Comparison of ENCODE assay signal across 31 mouse cellular contexts in the genomic region with DNA sequence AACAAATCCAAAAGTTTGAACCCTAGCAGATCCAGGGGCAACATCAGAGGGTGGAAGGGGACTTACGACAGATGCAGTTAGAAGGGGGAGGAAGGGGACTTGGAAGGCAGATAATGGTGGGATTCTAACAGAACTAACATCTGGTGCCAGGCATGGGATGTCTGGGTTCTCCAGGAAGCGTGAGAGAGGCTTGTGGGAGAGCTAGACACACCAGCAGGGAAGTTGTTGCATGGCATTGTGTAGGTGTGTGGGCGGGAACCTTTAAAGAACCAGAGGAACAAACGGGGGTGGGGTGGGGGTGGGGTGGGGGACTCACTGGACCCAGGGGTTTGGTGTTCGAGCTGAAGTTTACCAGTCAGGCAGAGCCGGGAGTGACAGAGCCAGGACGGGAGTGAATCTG. TPM values are rescaled to one million over a fixed set of nuclear protein-coding genes. Genes with fewer than 3 reads are reported as not detected.
DNase-seq lines count a peak whose midpoint lies in the region; ATAC-seq and TF ChIP-seq lines count a peak whose summit lies in the region.
"Had no signal": no experiment of that assay in that cellular context is flagged by ENCODE, and none has a peak within 500 bp of the region (broad histone marks: within the 10 kb centered on the region; RNA-seq: fewer than 3 reads in every experiment).

No protein-coding gene starts in this region.

- no peak for DNase-seq in heart, embryonic 10.5 days (ENCODE audit: low spot score)
- no peak for DNase-seq in liver, adult 2 months (ENCODE audit: extremely low read depth, low read depth, low spot score)
- DNase-seq in embryo, embryonic 10.5 days (ENCODE audit: low spot score): no peak
- DNase-seq: adrenal gland, adult 8-10 months; cerebellum, adult 8-10 months; cerebellum, postnatal 36 days; embryo, embryonic 11 days; gastrocnemius, adult 2 months; heart, adult 2 months; heart, postnatal 36 days; kidney, adult 18-20 months; kidney, postnatal 4 days; layer of hippocampus, postnatal 36 days; liver, embryonic 13.5 days; lung, adult 18-20 months; lung, postnatal 4 days; right cerebral cortex, postnatal 4 days; thymus, postnatal 4 days had no signal

- H3K9me3 ChIP-seq in heart, embryonic 10.5 days: no peaks in the 10 kb centered on the region
- H3K9me3 ChIP-seq in heart, embryonic 12.5 days (replicated peaks): no peaks in the 10 kb centered on the region
- H3K9me3 ChIP-seq in liver, embryonic 12.5 days (replicated peaks): no peaks in the 10 kb centered on the region
- H3K9me3 ChIP-seq in embryonic facial prominence, embryonic 13.5 days: no peaks in the 10 kb centered on the region
- H3K9me3 ChIP-seq: forebrain, embryonic 15.5 days; G1E; hindbrain, embryonic 13.5 days; limb, embryonic 13.5 days; liver, embryonic 13.5 days; megakaryocyte, embryonic 14.5 days; midbrain, embryonic 13.5 days; neural tube, embryonic 15.5 days had no signal

- peak overlapping the region; percentile 6; the same call in 1 of the 2 replicates for H3K27ac ChIP-seq in heart, embryonic 10.5 days
- H3K27ac ChIP-seq in heart, embryonic 12.5 days (ENCODE audit: poor library complexity, severe bottlenecking): no peak overlapping the region
- H3K27ac ChIP-seq in liver, adult 2 months (replicated peaks; ENCODE audit: insufficient read depth, low read depth, low read length): 0 out of 2 replicates have a peak overlapping the region, but pooled peaks have one; percentile 4
- no peak overlapping the region for H3K27ac ChIP-seq in liver, embryonic 12.5 days
- H3K27ac ChIP-seq in embryonic facial prominence, embryonic 13.5 days: peak overlapping the region; percentile 29
- H3K27ac ChIP-seq in olfactory bulb, adult 2 months (ENCODE audit: insufficient read depth, low read depth, low read length): peak overlapping the region; percentile 53; the same call in 1 of the 2 replicates
- H3K27ac ChIP-seq: forebrain, embryonic 15.5 days; gastrocnemius, adult 2 months; heart, adult 2 months; hindbrain, embryonic 13.5 days; kidney, postnatal 0 days; limb, embryonic 13.5 days; liver, embryonic 13.5 days; midbrain, embryonic 13.5 days had no signal

- H3K4me2 ChIP-seq in heart, embryonic 12.5 days: no peak overlapping the region; the same call in 1 of the 2 replicates
- H3K4me2 ChIP-seq in liver, embryonic 12.5 days: no peak overlapping the region
- no peak overlapping the region for H3K4me2 ChIP-seq in embryonic facial prominence, embryonic 13.5 days
- H3K4me2 ChIP-seq: forebrain, embryonic 15.5 days; hindbrain, embryonic 13.5 days; limb, embryonic 13.5 days; liver, embryonic 13.5 days; midbrain, embryonic 13.5 days; neural tube, embryonic 15.5 days had no signal

- H3K9ac ChIP-seq in heart, embryonic 12.5 days: no peak overlapping the region
- no peak overlapping the region for H3K9ac ChIP-seq in liver, adult 2 months (ENCODE audit: low read depth, low read length)
- no peak overlapping the region for H3K9ac ChIP-seq in liver, embryonic 12.5 days
- H3K9ac ChIP-seq in embryonic facial prominence, embryonic 13.5 days: no peak overlapping the region
- H3K9ac ChIP-seq: forebrain, embryonic 15.5 days; hindbrain, embryonic 13.5 days; limb, embryonic 13.5 days; liver, embryonic 13.5 days; midbrain, embryonic 13.5 days; neural tube, embryonic 15.5 days had no signal

- H3K4me1 ChIP-seq in heart, embryonic 10.5 days: peaks cover 74% of the 10 kb centered on the region
- peaks cover 67% of the 10 kb centered on the region for H3K4me1 ChIP-seq in heart, embryonic 12.5 days (replicated peaks)
- peaks cover 72% of the 10 kb centered on the region for H3K4me1 ChIP-seq in liver, adult 2 months (ENCODE audit: control insufficient read depth, insufficient read depth, low read length)
- H3K4me1 ChIP-seq in liver, embryonic 12.5 days: peaks cover 62% of the 10 kb centered on the region
- peaks cover 69% of the 10 kb centered on the region for H3K4me1 ChIP-seq in embryonic facial prominence, embryonic 13.5 days
- H3K4me1 ChIP-seq in olfactory bulb, adult 2 months (ENCODE audit: control insufficient read depth, insufficient read depth, low read length): peaks cover 83% of the 10 kb centered on the region

- no peak for ATAC-seq in heart, embryonic 12.5 days (ENCODE audit: insufficient number of reproducible peaks, low FRiP score)
- ATAC-seq in liver, embryonic 12.5 days: no peak
- no peak for ATAC-seq in embryonic facial prominence, embryonic 13.5 days (ENCODE audit: insufficient number of reproducible peaks, insufficient read depth, low FRiP score, low TSS enrichment, low read depth)
- ATAC-seq: forebrain, embryonic 15.5 days; lung, postnatal 0 days; midbrain, embryonic 13.5 days had no signal

- 10% methylated on average over 7 of the region's 7 CpGs for WGBS in heart, embryonic 10.5 days
- WGBS in heart, embryonic 12.5 days: 22% methylated on average over 7 of the region's 7 CpGs
- WGBS in liver, adult 2 months: 55% methylated on average over 7 of the region's 7 CpGs
- 15% methylated on average over 7 of the region's 7 CpGs for WGBS in liver, embryonic 12.5 days (ENCODE audit: insufficient replicate concordance)
- WGBS in embryonic facial prominence, embryonic 13.5 days: 19% methylated on average over 7 of the region's 7 CpGs
- WGBS in olfactory bulb, adult 2 months: 22% methylated on average over 7 of the region's 7 CpGs

- H3K27me3 ChIP-seq in heart, embryonic 10.5 days (ENCODE audit: insufficient read depth, poor library complexity, severe bottlenecking): no peaks in the 10 kb centered on the region
- H3K27me3 ChIP-seq in heart, embryonic 12.5 days (replicated peaks): no peaks in the 10 kb centered on the region
- H3K27me3 ChIP-seq in liver, adult 2 months (ENCODE audit: control insufficient read depth, insufficient read depth, low read length): no peaks in the 10 kb centered on the region
- H3K27me3 ChIP-seq in liver, embryonic 12.5 days (replicated peaks): peaks cover 40% of the 10 kb centered on the region
- no peaks in the 10 kb centered on the region for H3K27me3 ChIP-seq in embryonic facial prominence, embryonic 13.5 days
- H3K27me3 ChIP-seq: forebrain, embryonic 15.5 days; hindbrain, embryonic 13.5 days; limb, embryonic 13.5 days; midbrain, embryonic 13.5 days; neural tube, embryonic 15.5 days had no signal

- no peak for TF ChIP-seq CTCF in liver, adult 2 months (IDR thresholded peaks at IDR 0.05; ENCODE audit: low read depth, low read length)
- TF ChIP-seq CTCF in olfactory bulb, adult 2 months (IDR thresholded peaks at IDR 0.05; ENCODE audit: insufficient read depth, low read depth, low read length): no peak

- H3K79me2 ChIP-seq in liver, adult 2 months (ENCODE audit: control insufficient read depth, insufficient read depth, low read length): peaks cover 94% of the 10 kb centered on the region

- H3K4me3 ChIP-seq in heart, embryonic 10.5 days: no peak overlapping the region
- H3K4me3 ChIP-seq in heart, embryonic 12.5 days: no peak overlapping the region
- no peak overlapping the region for H3K4me3 ChIP-seq in liver, adult 2 months (ENCODE audit: insufficient read depth, low read depth, low read length)
- H3K4me3 ChIP-seq in liver, embryonic 12.5 days: no peak overlapping the region
- no peak overlapping the region for H3K4me3 ChIP-seq in embryonic facial prominence, embryonic 13.5 days
- no peak overlapping the region for H3K4me3 ChIP-seq in olfactory bulb, adult 2 months (ENCODE audit: insufficient read depth, low read depth, low read length)
- H3K4me3 ChIP-seq: forebrain, embryonic 15.5 days; gastrocnemius, adult 2 months; heart, adult 2 months; hindbrain, embryonic 13.5 days; limb, embryonic 13.5 days; liver, embryonic 13.5 days; megakaryocyte, embryonic 14.5 days; midbrain, embryonic 13.5 days; neural tube, embryonic 15.5 days had no signal

- 0 out of 2 replicates have a peak, but pooled peaks cover 10% of the 10 kb centered on the region for H3K36me3 ChIP-seq in heart, embryonic 10.5 days
- H3K36me3 ChIP-seq in heart, embryonic 12.5 days: no peaks in the 10 kb centered on the region; the same call in 1 of the 2 replicates
- no peaks in the 10 kb centered on the region for H3K36me3 ChIP-seq in liver, adult 2 months (ENCODE audit: control insufficient read depth, insufficient read depth, low read length)
- no peaks in the 10 kb centered on the region for H3K36me3 ChIP-seq in liver, embryonic 12.5 days
- no peaks in the 10 kb centered on the region for H3K36me3 ChIP-seq in embryonic facial prominence, embryonic 13.5 days
- H3K36me3 ChIP-seq: forebrain, embryonic 15.5 days; G1E; hindbrain, embryonic 13.5 days; limb, embryonic 13.5 days; liver, embryonic 13.5 days; midbrain, embryonic 13.5 days; neural tube, embryonic 15.5 days had no signal

- no peak for TF ChIP-seq POLR2A in liver, adult 2 months (IDR thresholded peaks at IDR 0.05; ENCODE audit: extremely low read depth, insufficient read depth, low read length)
- TF ChIP-seq POLR2A in olfactory bulb, adult 2 months (IDR thresholded peaks at IDR 0.05; ENCODE audit: insufficient read depth, low read depth, low read length): no peak

RNA-seq across cellular contexts. Expression of gene Ece1, which starts 12.3 kb away (rescaled TPM):
- polyA plus RNA-seq in heart, embryonic 10.5 days (2016; fragmentation: Nextera tagmentation; extraction: Ambion mirVana): 118 and 165 TPM in 2 replicates
- 122 and 144 TPM in 2 replicates for polyA plus RNA-seq in heart, embryonic 12.5 days (2016; fragmentation: Nextera tagmentation; extraction: Ambion mirVana)
- total RNA-seq in liver, adult 2 months (2014; rRNA removed): 430 and 630 TPM in 2 replicates
- polyA plus RNA-seq in liver, adult 2 months (2012; rRNA removed): 55.2 and 213 TPM in 2 replicates
- 17.8 and 18.5 TPM in 2 replicates for polyA plus RNA-seq in liver, embryonic 12.5 days (2016; fragmentation: Nextera tagmentation; extraction: Ambion mirVana)
- polyA plus RNA-seq in embryonic facial prominence, embryonic 13.5 days (2015; fragmentation: Nextera tagmentation; extraction: Ambion mirVana): 49.9 and 65.0 TPM in 2 replicates
- not detected in 2 replicates for polyA plus RNA-seq in olfactory bulb, adult 2 months (2012; ENCODE audit: insufficient read depth, insufficient read length, low replicate concordance, missing spikeins)

Comparison
In these comparisons a context has a peak if more than half of its experiments do, and no peak if none do; other contexts are left out.
1. H3K27ac ChIP-seq: peak in heart, embryonic 10.5 days (single experiment), liver, adult 2 months (single experiment), embryonic facial prominence, embryonic 13.5 days (single experiment) and olfactory bulb, adult 2 months (single experiment); none in heart, embryonic 12.5 days (single experiment) and liver, embryonic 12.5 days (single experiment).